Mouse (Mus musculus): ENCODE data around the gene Ninj1.

Gene Ninj1

DNA sequence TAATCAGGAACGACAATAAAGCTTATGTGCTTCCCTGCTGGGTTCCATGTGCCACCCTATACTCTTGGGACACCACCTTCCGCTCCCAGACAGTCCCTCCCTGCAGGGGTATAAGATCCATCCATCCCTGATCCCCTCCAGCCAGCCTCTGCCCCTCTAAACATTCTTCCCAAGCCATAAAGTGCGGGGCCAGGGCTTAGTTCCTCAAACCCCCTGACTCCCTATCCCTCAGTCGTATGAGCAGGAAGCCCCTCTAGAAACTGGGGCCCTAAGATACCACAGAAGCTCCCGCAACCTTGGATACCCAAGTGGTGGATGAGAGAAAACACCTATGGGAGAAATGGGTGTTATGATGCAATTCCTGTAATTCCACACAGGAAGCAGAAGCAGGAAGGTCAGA is 8.9 kb downstream of the Ninj1 start:
- DNase-seq (ENCODE audit: low read depth) = no peak

DNA sequence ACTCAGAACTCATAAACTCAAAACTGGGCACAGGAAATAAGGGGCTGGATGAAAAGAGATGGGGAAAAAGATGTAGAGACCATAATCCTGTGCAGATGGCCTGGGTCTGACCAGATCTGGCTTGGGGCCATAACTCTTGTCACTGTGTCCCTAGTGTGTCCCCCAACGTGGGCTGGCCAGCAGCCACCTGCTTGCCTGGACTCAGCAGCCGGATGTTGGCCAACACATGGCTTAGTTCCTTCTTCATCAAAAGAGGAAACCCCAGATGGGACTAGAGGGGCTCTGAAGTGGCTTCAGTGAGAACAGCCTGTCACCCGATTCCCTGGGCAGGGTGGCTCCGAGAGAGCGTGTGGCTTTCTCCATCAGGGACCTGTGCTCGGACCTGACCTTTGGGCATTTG is 9.5 kb downstream of the Ninj1 start:
- DNase-seq (ENCODE audit: low read depth) = no peak

DNA sequence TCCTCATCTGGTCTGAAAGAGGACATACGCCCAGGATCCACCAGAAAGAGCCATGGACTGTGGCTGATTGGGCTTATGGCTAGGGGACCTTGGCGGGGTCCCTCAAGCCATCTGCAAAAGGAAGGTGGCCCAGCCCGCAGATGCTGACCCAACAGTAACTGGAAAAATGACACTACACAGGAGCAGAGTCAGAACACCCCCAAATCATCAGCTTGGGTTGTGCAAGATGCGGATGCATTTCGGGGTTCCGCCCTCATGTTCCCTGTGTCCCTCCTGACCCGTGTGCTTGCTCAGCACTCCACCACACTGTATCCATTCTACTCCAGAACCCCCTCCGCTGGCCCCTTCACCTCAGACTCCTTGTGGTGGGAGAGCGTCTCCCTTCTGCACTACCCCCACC is 11.4 kb downstream of the Ninj1 start:
- DNase-seq (ENCODE audit: low read depth) = no peak

- no peak for DNase-seq (ENCODE audit: low read depth)
Observed at GRCm38 (mm10) chr13:49199891-49200290, 12.6 kb downstream of the Ninj1 start.

- DNase-seq (ENCODE audit: low read depth) = no peak
Observed at GRCm38 (mm10) chr13:49200688-49201087, 13.4 kb downstream of the Ninj1 start.

DNA sequence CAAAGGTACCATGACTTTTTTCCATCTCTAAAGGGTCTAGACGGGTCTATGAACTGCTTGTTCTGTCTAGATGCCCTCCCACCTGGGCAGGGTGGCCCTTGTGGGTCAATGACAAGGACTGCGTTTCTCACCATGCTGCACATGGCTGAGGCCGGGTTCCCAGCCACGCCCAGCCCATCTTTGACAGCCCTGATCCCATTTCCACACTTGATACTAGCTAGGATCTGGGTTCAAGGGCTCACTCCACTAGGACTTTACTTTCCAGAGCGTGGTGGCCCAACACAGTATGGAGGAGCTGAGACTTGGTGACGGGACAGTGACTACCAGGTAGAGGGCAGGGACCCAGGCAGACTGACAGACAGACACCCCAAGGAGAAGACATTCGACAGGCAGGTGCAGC is 15.3 kb downstream of the Ninj1 start:
- no peak for DNase-seq (ENCODE audit: low read depth)

- peak; percentile 92 for DNase-seq (ENCODE audit: low read depth)
Observed at GRCm38 (mm10) chr13:49205381-49205998, 18.2 kb downstream of the Ninj1 start.

GRCm38 (mm10) chr13:49206341-49206740 is 19.1 kb downstream of the Ninj1 start:
- DNase-seq (ENCODE audit: low read depth) = no peak

GRCm38 (mm10) chr13:49209306-49209705 is 22.0 kb downstream of the Ninj1 start:
- DNase-seq (ENCODE audit: low read depth) = no peak

- DNase-seq (ENCODE audit: low read depth) = no peak
Observed at GRCm38 (mm10) chr13:49212711-49213500, 25.6 kb downstream of the Ninj1 start.

- peak; percentile 80 for DNase-seq (ENCODE audit: low read depth)
Observed at GRCm38 (mm10) chr13:49213531-49213932, 26.2 kb downstream of the Ninj1 start.

GRCm38 (mm10) chr13:49214454-49214853 is 27.2 kb downstream of the Ninj1 start:
- DNase-seq (ENCODE audit: low read depth) = no peak

DNA sequence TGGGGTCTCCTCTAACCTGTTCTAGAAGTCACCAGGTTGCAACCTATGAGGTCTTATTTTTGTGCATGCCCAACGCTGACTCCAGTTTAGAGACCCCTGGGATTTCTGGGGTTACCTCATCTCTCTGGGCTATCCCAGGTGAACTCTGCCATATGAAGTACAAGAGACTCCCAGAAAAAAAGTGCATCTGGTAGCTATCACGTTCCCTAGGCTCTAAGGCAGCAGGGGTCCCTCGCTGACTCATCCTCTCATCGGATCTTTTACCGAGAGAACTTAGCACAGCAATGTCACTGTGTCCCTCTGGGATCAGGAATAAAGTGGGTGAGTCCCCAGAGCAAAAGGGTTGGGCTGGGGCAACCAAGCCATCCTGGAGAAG is 27.8 kb downstream of the Ninj1 start:
- no peak for DNase-seq (ENCODE audit: low read depth)

- peak; percentile 97 for DNase-seq (ENCODE audit: low read depth)
Observed at GRCm38 (mm10) chr13:49215504-49216219, 28.4 kb downstream of the Ninj1 start, which contains the start of gene Card19. TSS of gene Card19 (minus strand) at chr13:49216037.

DNA sequence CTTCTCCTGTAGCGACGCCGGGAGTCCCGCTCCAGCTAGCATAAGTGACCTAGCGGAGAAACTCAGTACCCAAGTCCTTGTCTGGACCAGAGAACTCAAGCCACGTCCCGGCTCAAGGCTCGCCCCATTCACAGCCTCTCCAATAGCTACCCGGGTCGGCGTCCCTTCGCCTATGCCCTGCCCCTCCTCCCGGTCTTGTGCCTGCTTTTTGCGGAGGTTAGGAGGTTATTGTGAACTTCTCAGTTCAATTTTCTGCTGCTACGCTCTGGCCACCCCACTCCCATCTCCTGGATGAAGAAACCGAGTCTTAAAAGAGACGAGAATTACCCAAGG is 28.9 kb downstream of the Ninj1 start:
- no peak for DNase-seq (ENCODE audit: low read depth)

GRCm38 (mm10) chr13:49216808-49217561 is 29.7 kb downstream of the Ninj1 start:
- DNase-seq (ENCODE audit: low read depth) = peak; percentile 17

DNA sequence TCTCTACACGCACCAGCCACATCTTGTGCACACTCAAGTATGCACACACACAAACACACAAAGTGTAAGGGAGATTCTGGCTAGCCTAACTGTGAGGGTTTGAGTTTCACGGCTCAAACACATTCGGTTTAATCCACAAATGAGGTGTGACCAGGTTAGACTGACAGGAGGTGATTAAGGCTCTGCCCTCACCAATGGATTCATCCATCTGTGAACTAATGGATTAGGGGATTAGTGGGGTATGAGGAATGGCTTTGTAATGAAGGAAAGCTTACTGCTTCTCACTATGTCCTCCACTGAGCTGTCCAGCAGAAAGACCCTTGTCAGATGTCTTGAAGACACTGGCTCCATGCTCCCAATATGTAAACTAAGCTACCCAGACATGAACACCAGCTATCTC is 31.4 kb downstream of the Ninj1 start:
- DNase-seq (ENCODE audit: low read depth) = no peak

DNA sequence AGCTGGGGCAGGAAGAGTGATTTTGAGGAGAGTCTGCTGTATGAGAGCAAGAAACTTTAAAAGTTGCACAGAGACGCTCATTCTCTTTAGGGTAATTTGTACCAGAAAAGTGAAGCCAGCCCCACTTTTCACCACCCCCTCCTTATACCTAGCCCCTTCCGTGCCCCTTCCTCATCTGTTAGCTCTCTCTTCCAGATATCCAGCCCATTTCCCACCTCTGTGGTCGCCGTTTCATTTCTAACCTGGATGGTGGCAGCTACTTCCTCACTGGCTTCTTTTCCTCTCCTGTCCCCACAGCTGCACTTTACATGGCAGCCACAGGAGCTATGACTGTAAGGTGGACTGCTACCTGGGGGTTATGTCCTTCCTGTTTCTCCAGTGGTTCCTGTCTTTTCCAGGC is 32.1 kb downstream of the Ninj1 start:
- no peak for DNase-seq (ENCODE audit: low read depth)

DNA sequence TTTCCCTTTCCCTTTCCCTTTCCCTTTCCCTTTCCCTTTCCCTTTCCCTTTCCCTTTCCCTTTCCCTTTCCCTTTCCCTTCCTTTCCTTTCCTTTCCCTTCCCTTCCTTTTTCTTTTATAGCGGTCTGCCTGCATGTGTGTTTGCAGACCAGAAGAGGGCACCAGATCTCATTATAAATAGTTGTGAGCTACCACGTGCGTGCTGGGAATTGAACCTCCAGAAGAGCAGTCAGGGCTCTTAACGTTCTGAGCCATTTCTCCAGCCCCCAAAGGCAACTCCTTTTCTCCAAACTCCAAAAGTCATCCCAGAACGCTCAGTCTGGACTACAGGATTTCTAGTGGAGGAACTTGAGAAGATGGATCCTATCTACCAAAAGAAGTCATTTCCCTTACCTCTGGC is 33.6 kb downstream of the Ninj1 start:
- DNase-seq (ENCODE audit: low read depth) = no peak

- no peak for DNase-seq (ENCODE audit: low read depth)
Observed at GRCm38 (mm10) chr13:49224314-49224713, 37.0 kb downstream of the Ninj1 start.

GRCm38 (mm10) chr13:49224729-49225128 is 37.4 kb downstream of the Ninj1 start:
- no peak for DNase-seq (ENCODE audit: low read depth)

GRCm38 (mm10) chr13:49225159-49225558 is 37.9 kb downstream of the Ninj1 start:
- no peak for DNase-seq (ENCODE audit: low read depth)
